Comparison of ENCODE assay signal across 21 mouse cellular contexts in genomic region chr1:176824611-176825010, GRCm38 (mm10).
"Had no signal": no experiment of that assay in that cellular context is flagged by ENCODE, and none has a peak within 500 bp of the region (broad histone marks: within the 10 kb centered on the region; RNA-seq: fewer than 3 reads in every experiment).

No protein-coding gene starts in this region.

- H3K4me2 ChIP-seq: kidney, embryonic 15.5 days; limb, embryonic 13.5 days; liver, embryonic 12.5 days; lung, embryonic 15.5 days; neural tube, embryonic 12.5 days; neural tube, embryonic 15.5 days had no signal

- H3K9me3 ChIP-seq: kidney, embryonic 15.5 days; limb, embryonic 10.5 days; limb, embryonic 13.5 days; liver, embryonic 12.5 days; liver, embryonic 15.5 days; lung, embryonic 15.5 days; midbrain, embryonic 10.5 days; neural tube, embryonic 12.5 days; neural tube, embryonic 15.5 days had no signal

- H3K27ac ChIP-seq: kidney, embryonic 15.5 days; limb, embryonic 10.5 days; limb, embryonic 13.5 days; liver, embryonic 12.5 days; liver, embryonic 15.5 days; lung, embryonic 15.5 days; midbrain, embryonic 10.5 days; neural tube, embryonic 12.5 days; neural tube, embryonic 15.5 days; stomach, postnatal 0 days had no signal

- H3K36me3 ChIP-seq: limb, embryonic 10.5 days; liver, embryonic 12.5 days; liver, embryonic 15.5 days; neural tube, embryonic 15.5 days had no signal

- H3K27me3 ChIP-seq: kidney, embryonic 15.5 days; limb, embryonic 13.5 days; liver, embryonic 15.5 days; lung, embryonic 15.5 days; neural tube, embryonic 12.5 days; neural tube, embryonic 15.5 days had no signal

- DNase-seq: kidney, postnatal 10 days; kidney, postnatal 36 days; liver; lung, adult 18-20 months; midbrain, embryonic 14.5 days; right cerebral cortex, adult 18-20 months; right cerebral cortex, postnatal 14 days; right cerebral cortex, postnatal 4 days; thymus, adult 2 months; thymus, postnatal 14 days; thymus, postnatal 4 days had no signal

- H3K9ac ChIP-seq: kidney, embryonic 15.5 days; limb, embryonic 13.5 days; liver, embryonic 12.5 days; liver, embryonic 15.5 days; lung, embryonic 15.5 days; neural tube, embryonic 12.5 days; neural tube, embryonic 15.5 days had no signal

- H3K4me3 ChIP-seq: kidney, embryonic 15.5 days; limb, embryonic 10.5 days; limb, embryonic 13.5 days; liver, embryonic 12.5 days; liver, embryonic 15.5 days; lung, embryonic 15.5 days; midbrain, embryonic 10.5 days; neural tube, embryonic 12.5 days; neural tube, embryonic 15.5 days had no signal

- ATAC-seq: liver, embryonic 12.5 days had no signal

- H3K4me1 ChIP-seq: kidney, embryonic 15.5 days; limb, embryonic 10.5 days; limb, embryonic 13.5 days; lung, embryonic 15.5 days; neural tube, embryonic 12.5 days; neural tube, embryonic 15.5 days had no signal
